Mouse (Mus musculus): ENCODE results near the gene Pfdn4. TPM values are rescaled to one million over a fixed set of nuclear protein-coding genes. Genes with fewer than 3 reads are reported as not detected.

Pfdn4 gene
- polyA plus RNA-seq, 1 experiment from 2014 or later = 90.0 TPM

- Histone ChIP-seq H3K36me3 (no peaks in the 10 kb centered on the region), H3K4me3 (no peak overlapping the region), H3K4me1 (peaks cover 36% of the 10 kb centered on the region), H3K9me3 (no peaks in the 10 kb centered on the region), H3K27ac (no peak overlapping the region), H3K9ac (no peak overlapping the region), H3K27me3 (peaks cover 11% of the 10 kb centered on the region; the same call in 1 of the 2 replicates), H3K4me2 (no peak overlapping the region)
- ATAC-seq (ENCODE audit: insufficient number of reproducible peaks, insufficient read depth, low FRiP score, low TSS enrichment, low read depth) = no peak
- 40% methylated on average over 7 of the region's 7 CpGs for WGBS
These were observed 55.9 kb downstream of the Pfdn4 start for GRCm38 (mm10) chr2:170552088-170552487.

GRCm38 (mm10) chr2:170563956-170564855 is 68.0 kb downstream of the Pfdn4 start:
- no peak for ATAC-seq (ENCODE audit: insufficient number of reproducible peaks, insufficient read depth, low FRiP score, low TSS enrichment, low read depth)
- Histone ChIP-seq H3K27me3 (no peaks in the 10 kb centered on the region), H3K4me1 (no peaks in the 10 kb centered on the region), H3K9ac (no peak overlapping the region), H3K4me3 (no peak overlapping the region), H3K27ac (no peak overlapping the region), H3K4me2 (no peak overlapping the region), H3K36me3 (no peaks in the 10 kb centered on the region), H3K9me3 (no peaks in the 10 kb centered on the region)
- 77% methylated on average over 15 of the region's 15 CpGs for WGBS

GRCm38 (mm10) chr2:170564995-170565394 is 68.8 kb downstream of the Pfdn4 start:
- no peak overlapping the region for H3K4me3 ChIP-seq
- WGBS = 91% methylated on average over 8 of the region's 8 CpGs

More at GRCm38 (mm10) chr2:170564995-170565394, 68.8 kb downstream of the Pfdn4 start:
- no peaks in the 10 kb centered on the region for H3K9me3 ChIP-seq
- no peak overlapping the region for H3K4me2 ChIP-seq
- H3K9ac ChIP-seq = no peak overlapping the region
- H3K27me3 ChIP-seq = no peaks in the 10 kb centered on the region
- no peaks in the 10 kb centered on the region for H3K4me1 ChIP-seq
- H3K36me3 ChIP-seq = no peaks in the 10 kb centered on the region
- no peak overlapping the region for H3K27ac ChIP-seq
- no peak for ATAC-seq (ENCODE audit: insufficient number of reproducible peaks, insufficient read depth, low FRiP score, low TSS enrichment, low read depth)

Other genes with a start within 250 kb of the Pfdn4 start
- 1.00 and 1.9 TPM in 2 replicates for gene Bcas1, start 68.6 kb upstream of the Pfdn4 start, polyA plus RNA-seq (2015; fragmentation: Nextera tagmentation; extraction: Ambion mirVana)
- gene Cyp24a1, start 717 bp downstream of the Pfdn4 start, polyA plus RNA-seq (2015; fragmentation: Nextera tagmentation; extraction: Ambion mirVana) = not detected in 2 replicates
- gene 4930470P17Rik, start 105.6 kb downstream of the Pfdn4 start, polyA plus RNA-seq (2015; fragmentation: Nextera tagmentation; extraction: Ambion mirVana) = not detected in 2 replicates
- 9.1 and 11.4 TPM in 2 replicates for gene Dok5, start 235.4 kb downstream of the Pfdn4 start, polyA plus RNA-seq (2015; fragmentation: Nextera tagmentation; extraction: Ambion mirVana)

All from embryonic facial prominence, embryonic 13.5 days (tissue).